Mouse (Mus musculus) forebrain, embryonic 13.5 days (tissue): ENCODE measurements around the gene Trabd2b. TPM values are rescaled to one million over a fixed set of nuclear protein-coding genes. Genes with fewer than 3 reads are reported as not detected.

Source experiments
- ATAC-seq: fragments of 200-750 bp; cut with Nextera tagmentation; 2 replicates; pipeline ENCODE4 v1.8.0; 2017
- H3K27ac ChIP-seq: fragments of 300-500 bp; sonication (generic); 2 replicates; pipeline ENCODE4 v1.5.1; 2015; ENCODE audit warnings: inconsistent platforms, mild to moderate bottlenecking, moderate library complexity
- H3K27me3 ChIP-seq: fragments of 300-500 bp; sonication (generic); 2 replicates; pipeline ENCODE4 v1.6.1; 2015; ENCODE audit warnings: mild to moderate bottlenecking, inconsistent platforms
- H3K36me3 ChIP-seq: fragments of 300-500 bp; sonication (generic); 2 replicates; pipeline ENCODE4 v1.6.1; 2015; ENCODE audit warnings: mild to moderate bottlenecking, inconsistent platforms; ENCODE audit not compliant: poor library complexity, severe bottlenecking
- H3K4me1 ChIP-seq: fragments of 300-500 bp; sonication (generic); 2 replicates; pipeline ENCODE4 v1.6.1; 2015; ENCODE audit warnings: inconsistent platforms
- H3K4me2 ChIP-seq: fragments of 300-500 bp; sonication (generic); 2 replicates; pipeline ENCODE4 v1.6.1; 2015; ENCODE audit warnings: inconsistent platforms, mild to moderate bottlenecking, moderate library complexity
- H3K4me3 ChIP-seq: fragments of 300-500 bp; sonication (generic); 2 replicates; pipeline ENCODE4 v1.5.1; 2015; ENCODE audit warnings: mild to moderate bottlenecking, inconsistent platforms
- H3K9ac ChIP-seq: fragments of 300-500 bp; sonication (generic); 2 replicates; pipeline ENCODE4 v1.6.1; 2015; ENCODE audit warnings: mild to moderate bottlenecking, inconsistent platforms
- H3K9me3 ChIP-seq: fragments of 300-500 bp; sonication (generic); replicated peaks from 2 replicates; pipeline ENCODE4 v1.6.1; 2016; ENCODE audit warnings: inconsistent platforms
- WGBS: fragments of 180-500 bp; shearing (Covaris S2); methylation state at CpG from one replicate; pipeline ENCODE4 v1.1.7; 2015; 5-methylcytosine and 5-hydroxymethylcytosine counted together
- polyA plus RNA-seq: library from polyadenylated mRNA; unstranded; fragments of >200 nt; fragmentation: Nextera tagmentation; extraction: Ambion mirVana; gene quantifications from 2 replicates; pipeline ENCODE4 v1.2.1, GENCODE M21; 2015

Trabd2b gene
- 0.27 and 0.39 TPM in 2 replicates for polyA plus RNA-seq

DNA sequence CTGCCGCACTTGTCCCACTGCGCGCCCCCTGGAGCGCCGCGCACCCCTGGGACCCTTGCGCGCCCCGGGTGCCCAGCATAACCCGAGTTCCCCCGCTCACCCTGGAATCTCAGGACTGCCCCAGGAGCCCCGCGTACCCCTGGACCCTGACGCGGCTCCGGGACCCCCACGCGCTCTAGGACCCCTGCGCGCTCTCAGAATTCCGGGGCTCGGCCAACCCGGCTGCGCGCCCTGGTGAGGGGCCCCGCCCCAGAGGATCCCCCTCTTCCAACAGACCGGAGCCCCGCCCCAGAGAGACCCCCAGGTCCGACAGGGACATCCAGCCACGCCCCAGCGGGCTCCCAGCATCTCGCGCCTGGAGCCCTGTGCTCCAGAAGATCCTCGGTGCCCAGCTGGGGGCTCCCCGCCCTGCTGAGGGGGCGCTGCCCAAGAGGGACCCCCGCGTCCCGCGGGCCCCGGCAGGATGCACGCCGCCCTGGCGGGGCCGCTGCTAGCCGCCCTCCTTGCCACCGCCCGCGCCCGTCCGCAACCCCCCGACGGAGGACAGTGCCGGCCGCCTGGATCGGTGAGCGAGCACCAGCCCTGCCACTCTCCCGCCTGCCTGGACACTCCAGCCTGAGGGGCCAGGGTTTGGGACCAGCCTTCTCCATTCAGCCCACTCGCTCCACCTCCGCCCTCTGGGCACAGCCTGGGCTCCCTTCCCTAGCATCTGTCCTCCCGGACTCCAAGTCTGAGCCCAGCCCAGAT lies at the start of gene Trabd2b:
Gene Trabd2b, plus strand, starts transcription at position 370 of the 747 bp plus-strand sequence.
- peak within 1 kb of the TSS; percentile 73 for H3K4me3 ChIP-seq
- H3K27me3 ChIP-seq: peaks cover 28% of the 10 kb centered on the region
- no peaks in the 10 kb centered on the region for H3K36me3 ChIP-seq
- H3K4me1 ChIP-seq: peaks cover 25% of the 10 kb centered on the region
- peak within 1 kb of the TSS; percentile 73 for H3K9ac ChIP-seq
- no peaks in the 10 kb centered on the region for H3K9me3 ChIP-seq
- H3K4me2 ChIP-seq: peak within 1 kb of the TSS; percentile 98
- ATAC-seq: peak; percentile 66
- peak within 1 kb of the TSS; percentile 59 for H3K27ac ChIP-seq
- WGBS: under 1% methylated on average over 42 of the region's 61 CpGs

DNA sequence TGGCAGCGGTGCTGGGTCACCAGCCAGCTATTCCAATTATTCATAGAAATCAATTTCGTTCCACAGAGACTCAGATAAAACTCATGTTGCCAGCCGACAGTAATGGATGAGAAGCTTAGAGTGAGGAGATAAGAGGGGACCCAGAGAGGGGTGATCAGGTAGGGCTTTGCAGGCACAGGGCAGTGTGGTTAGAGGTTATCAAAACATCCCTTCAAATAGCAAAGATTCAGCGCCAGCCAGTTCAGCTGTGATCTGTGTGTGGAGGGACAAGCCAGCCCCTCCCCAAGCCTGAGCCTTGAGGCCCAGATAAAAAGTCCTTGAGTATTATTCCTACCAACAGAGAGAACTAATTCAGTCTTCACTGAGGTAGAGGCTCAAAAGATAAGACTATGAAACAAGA lies 49.1 kb upstream of the Trabd2b start:
- no peaks in the 10 kb centered on the region for H3K9me3 ChIP-seq
- no peak overlapping the region for H3K4me3 ChIP-seq
- no peaks in the 10 kb centered on the region for H3K27me3 ChIP-seq
- H3K4me1 ChIP-seq: 0 out of 2 replicates have a peak, but pooled peaks cover 5% of the 10 kb centered on the region
- H3K36me3 ChIP-seq: no peaks in the 10 kb centered on the region
- ATAC-seq: no peak
- H3K9ac ChIP-seq: no peak overlapping the region
- H3K27ac ChIP-seq: no peak overlapping the region
- WGBS: 81% methylated on average over 4 of the region's 4 CpGs
- H3K4me2 ChIP-seq: no peak overlapping the region

GRCm38 (mm10) chr4:114358874-114359273 lies 47.6 kb upstream of the Trabd2b start:
- H3K27me3 ChIP-seq: no peaks in the 10 kb centered on the region
- H3K9me3 ChIP-seq: no peaks in the 10 kb centered on the region
- no peak overlapping the region for H3K9ac ChIP-seq
- H3K36me3 ChIP-seq: no peaks in the 10 kb centered on the region
- no peak overlapping the region for H3K4me3 ChIP-seq
- no peak overlapping the region for H3K27ac ChIP-seq
- WGBS: 80% methylated on average over 2 of the region's 2 CpGs
- no peak overlapping the region for H3K4me2 ChIP-seq
- H3K4me1 ChIP-seq: 0 out of 2 replicates have a peak, but pooled peaks cover 5% of the 10 kb centered on the region
- no peak for ATAC-seq

GRCm38 (mm10) chr4:114359818-114360217 lies 46.7 kb upstream of the Trabd2b start:
- no peaks in the 10 kb centered on the region for H3K9me3 ChIP-seq
- no peak overlapping the region for H3K27ac ChIP-seq
- 93% methylated on average over 1 of the region's 1 CpGs for WGBS
- H3K27me3 ChIP-seq: no peaks in the 10 kb centered on the region
- H3K36me3 ChIP-seq: no peaks in the 10 kb centered on the region
- H3K4me3 ChIP-seq: no peak overlapping the region
- 0 out of 2 replicates have a peak, but pooled peaks cover 5% of the 10 kb centered on the region for H3K4me1 ChIP-seq
- no peak for ATAC-seq
- H3K9ac ChIP-seq: no peak overlapping the region
- no peak overlapping the region for H3K4me2 ChIP-seq

- Histone ChIP-seq H3K27me3 (no peaks in the 10 kb centered on the region), H3K4me3 (no peak overlapping the region), H3K9ac (no peak overlapping the region), H3K4me1 (0 out of 2 replicates have a peak, but pooled peaks cover 2% of the 10 kb centered on the region), H3K36me3 (no peaks in the 10 kb centered on the region), H3K27ac (no peak overlapping the region), H3K4me2 (no peak overlapping the region), H3K9me3 (no peaks in the 10 kb centered on the region)
- ATAC-seq: no peak
- 83% methylated on average over 2 of the region's 2 CpGs for WGBS
Measured at GRCm38 (mm10) chr4:114361336-114361735, 45.2 kb upstream of the Trabd2b start.

DNA sequence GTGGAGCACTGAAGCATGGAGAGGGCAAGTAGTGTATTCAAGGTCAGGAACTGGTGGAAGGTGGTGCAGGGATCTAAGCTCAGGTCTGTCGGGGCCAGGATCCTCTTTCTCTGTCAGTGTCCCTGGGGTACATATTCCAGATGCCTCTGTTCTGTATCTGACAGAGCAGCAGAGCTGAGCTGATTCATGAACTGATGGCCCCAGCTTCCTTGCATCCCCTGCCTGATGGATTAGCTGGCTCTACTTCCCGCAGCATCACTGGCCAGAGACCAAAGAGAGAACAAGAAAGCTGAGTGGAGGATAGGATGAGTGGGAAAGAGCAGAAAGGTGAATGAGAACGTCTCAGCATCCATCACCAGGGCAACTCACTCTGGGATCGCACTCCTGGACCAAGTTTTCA lies 41.5 kb upstream of the Trabd2b start:
- Histone ChIP-seq H3K4me1 (no peaks in the 10 kb centered on the region), H3K27me3 (no peaks in the 10 kb centered on the region), H3K27ac (no peak overlapping the region), H3K9me3 (no peaks in the 10 kb centered on the region), H3K9ac (no peak overlapping the region), H3K4me3 (no peak overlapping the region), H3K36me3 (no peaks in the 10 kb centered on the region), H3K4me2 (no peak overlapping the region)
- ATAC-seq: no peak
- WGBS: 78% methylated on average over 4 of the region's 4 CpGs

- Histone ChIP-seq H3K27ac (no peak overlapping the region), H3K4me3 (no peak overlapping the region), H3K9me3 (no peaks in the 10 kb centered on the region), H3K4me2 (no peak overlapping the region), H3K9ac (no peak overlapping the region), H3K36me3 (no peaks in the 10 kb centered on the region), H3K27me3 (no peaks in the 10 kb centered on the region), H3K4me1 (no peaks in the 10 kb centered on the region)
- no peak for ATAC-seq
Measured at GRCm38 (mm10) chr4:114365595-114365994, 40.9 kb upstream of the Trabd2b start.

GRCm38 (mm10) chr4:114367005-114367404 lies 39.5 kb upstream of the Trabd2b start:
- Histone ChIP-seq H3K9ac (no peak overlapping the region), H3K4me3 (no peak overlapping the region), H3K36me3 (no peaks in the 10 kb centered on the region), H3K27ac (no peak overlapping the region), H3K4me2 (no peak overlapping the region), H3K4me1 (no peaks in the 10 kb centered on the region), H3K27me3 (no peaks in the 10 kb centered on the region), H3K9me3 (no peaks in the 10 kb centered on the region)
- no peak for ATAC-seq
- WGBS: 62% methylated on average over 2 of the region's 2 CpGs

DNA sequence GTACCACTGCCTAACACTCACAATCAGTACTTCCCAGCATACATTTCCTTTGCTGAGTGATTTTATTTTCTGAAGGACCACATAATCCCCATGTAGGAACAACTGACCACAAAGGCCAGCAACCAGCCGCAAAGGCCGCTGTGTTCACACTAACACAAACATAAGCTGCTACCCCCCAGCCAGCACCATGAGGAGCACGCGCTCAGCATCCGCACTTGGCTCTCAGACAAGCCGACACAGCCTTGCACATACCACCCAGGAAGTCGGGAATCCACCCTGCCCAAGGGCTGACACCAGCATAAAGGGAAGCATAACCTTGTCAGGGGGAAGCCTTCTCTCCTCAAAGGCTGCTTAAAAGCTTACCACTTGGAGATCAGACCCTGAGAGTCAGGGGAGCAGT lies 38.7 kb upstream of the Trabd2b start:
- no peaks in the 10 kb centered on the region for H3K9me3 ChIP-seq
- H3K27me3 ChIP-seq: no peaks in the 10 kb centered on the region
- no peak overlapping the region for H3K4me2 ChIP-seq
- no peak overlapping the region for H3K27ac ChIP-seq
- H3K4me3 ChIP-seq: no peak overlapping the region
- no peaks in the 10 kb centered on the region for H3K4me1 ChIP-seq
- H3K36me3 ChIP-seq: no peaks in the 10 kb centered on the region
- 30% methylated on average over 7 of the region's 7 CpGs for WGBS
- no peak overlapping the region for H3K9ac ChIP-seq
- ATAC-seq: no peak

GRCm38 (mm10) chr4:114369591-114369990 lies 36.9 kb upstream of the Trabd2b start:
- Histone ChIP-seq H3K9ac (no peak overlapping the region), H3K27me3 (no peaks in the 10 kb centered on the region), H3K36me3 (no peaks in the 10 kb centered on the region), H3K4me2 (no peak overlapping the region), H3K4me1 (no peaks in the 10 kb centered on the region), H3K9me3 (no peaks in the 10 kb centered on the region), H3K4me3 (no peak overlapping the region), H3K27ac (no peak overlapping the region)
- WGBS: 78% methylated on average over 2 of the region's 2 CpGs
- no peak for ATAC-seq

DNA sequence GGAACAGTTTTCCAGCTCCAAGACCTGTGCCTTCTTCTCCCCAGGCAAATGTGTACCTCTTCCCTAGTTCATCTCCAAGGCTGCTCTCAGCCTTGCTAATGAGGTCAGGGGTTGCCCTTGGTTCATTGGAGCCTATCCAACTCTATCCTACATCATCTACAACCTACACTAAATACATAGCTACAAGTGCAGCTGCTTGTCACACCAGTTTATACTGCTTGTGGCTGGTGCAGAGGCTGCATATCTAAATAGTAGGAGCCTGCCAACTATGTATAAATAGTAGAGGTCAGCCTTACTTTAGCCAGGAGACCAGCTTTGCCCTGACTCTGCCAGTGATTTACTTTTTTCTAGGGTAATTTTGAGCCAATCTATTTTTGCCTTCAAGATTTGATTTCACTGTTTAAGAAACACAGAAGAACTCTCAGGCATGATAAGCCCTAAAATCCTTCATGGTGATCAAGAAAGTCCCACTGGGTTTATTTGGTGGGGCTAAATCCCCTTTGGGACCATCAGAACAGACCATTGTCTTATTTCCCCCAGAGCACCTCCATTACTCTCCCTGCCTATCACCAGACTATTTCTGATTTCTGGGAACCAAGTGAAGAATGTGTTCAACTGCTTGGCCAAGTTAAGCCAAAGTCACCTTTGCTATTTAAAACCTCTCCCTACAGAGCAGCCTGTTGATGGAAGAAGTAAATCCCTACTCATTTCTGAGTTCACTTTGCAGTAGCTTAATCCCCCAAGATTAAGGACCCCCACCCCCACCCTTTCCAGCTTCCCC lies 35.4 kb upstream of the Trabd2b start:
- H3K4me2 ChIP-seq: no peak overlapping the region
- no peak for ATAC-seq
- no peak overlapping the region for H3K27ac ChIP-seq
- no peak overlapping the region for H3K9ac ChIP-seq
- H3K27me3 ChIP-seq: no peaks in the 10 kb centered on the region
- no peaks in the 10 kb centered on the region for H3K4me1 ChIP-seq
- no peak overlapping the region for H3K4me3 ChIP-seq
- H3K36me3 ChIP-seq: no peaks in the 10 kb centered on the region
- no peaks in the 10 kb centered on the region for H3K9me3 ChIP-seq

DNA sequence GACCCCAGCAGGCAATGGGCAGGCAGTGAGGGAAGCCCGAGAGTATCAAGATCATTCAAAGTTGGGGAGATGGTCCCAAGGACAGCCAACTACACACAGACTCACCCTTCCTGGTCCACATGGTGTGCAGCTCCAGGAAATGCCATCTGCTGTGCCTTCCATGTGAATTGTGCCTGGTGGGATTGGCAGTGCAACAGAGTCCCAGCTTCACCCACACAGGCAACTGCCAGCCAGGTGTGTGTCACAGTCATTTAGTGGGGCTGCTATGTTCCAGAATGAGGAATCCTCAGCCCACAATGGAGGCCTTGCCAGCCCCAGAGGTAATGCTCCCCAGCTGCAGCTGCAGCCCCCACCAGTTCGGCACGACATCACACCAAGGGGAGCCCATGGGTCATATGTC lies 33.8 kb upstream of the Trabd2b start:
- Histone ChIP-seq H3K27ac (no peak overlapping the region), H3K9me3 (no peaks in the 10 kb centered on the region), H3K36me3 (no peaks in the 10 kb centered on the region), H3K4me1 (no peaks in the 10 kb centered on the region), H3K4me3 (no peak overlapping the region), H3K9ac (no peak overlapping the region), H3K4me2 (no peak overlapping the region), H3K27me3 (no peaks in the 10 kb centered on the region)
- 76% methylated on average over 3 of the region's 3 CpGs for WGBS
- ATAC-seq: no peak
